Mouse (Mus musculus) brain, embryonic 14.5 days (tissue): ENCODE data around the gene Nfxl1.

Source experiments
- CTCF ChIP-seq: fragments of 200-500 bp; IDR thresholded peaks from 2 replicates; pipeline ENCODE4 v1.5.1; 2012; ENCODE audit warnings: inconsistent platforms, mild to moderate bottlenecking, moderate library complexity, borderline replicate concordance; ENCODE audit not compliant: insufficient read depth, insufficient read length; ENCODE audit errors: extremely low read depth
- POLR2A ChIP-seq: fragments of 200-500 bp; IDR thresholded peaks from 2 replicates; pipeline ENCODE4 v1.6.1; 2012; ENCODE audit warnings: mild to moderate bottlenecking, inconsistent platforms, borderline replicate concordance; ENCODE audit not compliant: poor library complexity, insufficient read depth, insufficient read length, severe bottlenecking; ENCODE audit errors: extremely low read depth

DNA sequence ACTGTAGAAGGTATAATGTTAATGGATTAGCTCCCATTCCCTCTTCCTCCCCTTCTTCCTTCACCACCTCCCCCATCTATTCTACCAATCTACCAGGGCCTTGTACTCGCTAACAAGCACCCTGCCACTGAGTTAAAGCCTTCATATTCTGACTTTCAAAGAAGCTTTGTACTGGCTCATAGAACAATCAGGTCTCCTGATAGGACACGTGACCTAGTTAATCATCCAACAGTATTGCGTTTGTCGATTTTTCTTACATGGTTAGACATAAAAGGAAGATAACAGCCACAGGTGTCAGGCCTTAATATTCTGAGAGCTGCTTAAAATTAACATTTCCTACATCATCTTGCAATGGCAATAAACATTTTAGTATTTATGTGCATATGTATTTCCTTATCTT is 43.7 kb upstream of the Nfxl1 start:
- TF ChIP-seq POLR2A (no peak), CTCF (no peak)
